Mouse (Mus musculus): ENCODE results near the gene Hal. TPM values are rescaled to one million over a fixed set of nuclear protein-coding genes. Genes with fewer than 3 reads are reported as not detected.
"Not testable (repeated sequence)": the region's sequence is repeated elsewhere in the genome, so short reads cannot be mapped to it uniquely, and the experiment has no call there.

Hal gene
- polyA plus RNA-seq, 1 experiment from 2014 or later = 0.14 TPM

DNA sequence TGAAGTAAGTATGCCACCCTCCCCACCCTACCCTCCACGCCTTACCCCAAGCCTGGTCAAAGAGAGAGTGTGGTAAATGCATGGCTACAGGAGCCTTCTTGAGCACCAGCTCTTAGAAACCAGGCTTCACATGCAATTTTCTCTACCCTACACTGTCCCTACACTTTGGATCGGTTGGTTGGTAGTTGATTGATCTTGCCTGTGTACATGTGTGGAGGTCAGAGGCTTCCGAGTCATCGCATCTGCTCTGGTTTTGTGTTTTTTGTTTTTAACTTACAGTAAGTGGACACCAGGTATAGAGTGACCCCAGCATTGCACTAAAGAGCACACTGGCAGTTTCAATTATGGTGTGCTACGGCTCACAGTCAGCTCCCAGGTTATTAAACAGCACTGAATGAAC, 55.6 kb downstream of the Hal start:
- 69% methylated on average over 5 of the region's 5 CpGs for WGBS
- H3K9me3 ChIP-seq (ENCODE audit: control insufficient read depth, low read length) = no peaks in the 10 kb centered on the region
- no peak for ATAC-seq (ENCODE audit: low read depth)
- no peak overlapping the region for H3K9ac ChIP-seq (ENCODE audit: low read length)
- H3K27me3 ChIP-seq (ENCODE audit: control insufficient read depth, insufficient read depth, low read depth, low read length) = no peaks in the 10 kb centered on the region
- H3K27ac ChIP-seq (ENCODE audit: low read length) = no peak overlapping the region
- H3K36me3 ChIP-seq (ENCODE audit: control insufficient read depth, insufficient read depth, low read length) = no peaks in the 10 kb centered on the region
- H3K4me3 ChIP-seq (ENCODE audit: low read length) = no peak overlapping the region
- H3K4me1 ChIP-seq (replicated peaks; ENCODE audit: control insufficient read depth, insufficient read depth, low read length) = peaks cover 6% of the 10 kb centered on the region
- H3K4me2 ChIP-seq (ENCODE audit: low read depth, low read length) = no peak overlapping the region

DNA sequence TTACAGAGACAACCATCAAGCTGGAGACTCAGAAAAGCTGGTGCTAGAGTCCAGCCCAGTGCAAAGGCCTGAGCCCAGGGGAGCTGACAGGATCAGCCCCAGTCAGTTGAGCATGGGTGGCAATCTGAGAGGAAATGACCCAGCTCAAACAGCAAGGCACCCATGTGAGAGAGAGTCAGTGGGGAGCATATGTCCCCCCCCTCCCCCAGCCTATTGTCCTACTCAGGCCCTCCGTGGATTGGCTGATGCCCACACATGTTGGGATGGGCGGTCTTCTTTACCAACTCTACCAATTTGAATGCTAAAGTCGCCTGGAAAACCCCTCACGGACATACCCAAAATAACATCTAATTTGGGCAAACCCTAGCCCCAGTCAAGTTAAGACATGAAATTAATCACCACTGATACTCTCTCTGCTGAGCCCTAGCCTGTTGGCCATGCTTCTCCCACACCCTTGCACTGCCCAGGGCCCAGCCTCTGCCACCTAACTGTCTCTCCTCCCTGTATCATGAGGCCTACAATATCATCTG, 59.2 kb downstream of the Hal start:
- Histone ChIP-seq H3K9ac (ENCODE audit: low read length) (no peak overlapping the region), H3K4me1 (replicated peaks; ENCODE audit: control insufficient read depth, insufficient read depth, low read length) (no peaks in the 10 kb centered on the region), H3K4me3 (ENCODE audit: low read length) (no peak overlapping the region), H3K27ac (ENCODE audit: low read length) (no peak overlapping the region), H3K36me3 (ENCODE audit: control insufficient read depth, insufficient read depth, low read length) (no peaks in the 10 kb centered on the region), H3K9me3 (ENCODE audit: control insufficient read depth, low read length) (no peaks in the 10 kb centered on the region), H3K4me2 (ENCODE audit: low read depth, low read length) (no peak overlapping the region), H3K27me3 (ENCODE audit: control insufficient read depth, insufficient read depth, low read depth, low read length) (no peaks in the 10 kb centered on the region)
- no peak for ATAC-seq (ENCODE audit: low read depth)
- 86% methylated on average over 4 of the region's 4 CpGs for WGBS

DNA sequence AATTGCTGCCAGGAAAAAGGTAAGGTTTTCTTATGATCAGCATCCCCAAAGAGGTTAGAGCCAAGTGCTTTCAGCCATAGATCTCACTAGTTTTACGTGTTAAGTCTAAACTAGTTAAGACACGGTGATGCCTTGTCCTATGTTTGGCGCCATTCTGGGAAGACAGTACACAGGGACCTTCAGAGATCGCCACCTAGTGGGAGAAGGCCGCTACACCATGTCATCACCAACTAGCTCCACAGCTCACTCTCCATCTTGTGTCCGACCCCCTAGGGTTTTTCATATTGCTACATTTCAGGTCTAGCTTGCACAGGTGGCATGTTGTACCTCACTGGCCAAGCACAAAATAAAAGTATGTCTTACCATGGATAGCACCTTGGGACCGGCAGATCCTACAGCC, 60.4 kb downstream of the Hal start:
- Histone ChIP-seq H3K36me3 (ENCODE audit: control insufficient read depth, insufficient read depth, low read length) (no peaks in the 10 kb centered on the region), H3K27ac (ENCODE audit: low read length) (no peak overlapping the region), H3K4me1 (replicated peaks; ENCODE audit: control insufficient read depth, insufficient read depth, low read length) (no peaks in the 10 kb centered on the region), H3K4me3 (ENCODE audit: low read length) (no peak overlapping the region), H3K9me3 (ENCODE audit: control insufficient read depth, low read length) (no peaks in the 10 kb centered on the region), H3K4me2 (ENCODE audit: low read depth, low read length) (no peak overlapping the region), H3K9ac (ENCODE audit: low read length) (no peak overlapping the region), H3K27me3 (ENCODE audit: control insufficient read depth, insufficient read depth, low read depth, low read length) (no peaks in the 10 kb centered on the region)
- peak; percentile 56 for ATAC-seq (ENCODE audit: low read depth)
- WGBS = 10% methylated on average over 7 of the region's 7 CpGs

DNA sequence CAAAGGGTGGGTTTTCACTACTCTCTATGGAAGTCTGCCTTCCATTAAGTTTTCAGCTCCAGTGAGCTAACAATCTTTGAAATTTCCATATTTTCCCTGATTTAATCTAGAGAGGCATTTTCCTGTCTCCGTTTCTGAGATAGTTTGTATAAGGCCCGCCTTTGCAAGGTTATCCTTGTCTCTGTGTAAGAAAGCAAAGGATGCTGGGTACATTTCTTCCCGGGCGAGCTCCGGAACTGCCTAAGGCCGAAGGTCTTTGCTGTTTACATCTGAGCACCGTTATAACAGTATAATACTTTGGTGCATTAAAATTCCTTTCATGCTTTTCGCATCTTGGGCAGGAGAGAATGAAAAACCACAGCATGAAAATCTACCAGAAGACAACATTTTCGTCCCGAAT, 61.3 kb downstream of the Hal start:
- Histone ChIP-seq H3K4me1 (replicated peaks; ENCODE audit: control insufficient read depth, insufficient read depth, low read length) (no peaks in the 10 kb centered on the region), H3K27me3 (ENCODE audit: control insufficient read depth, insufficient read depth, low read depth, low read length) (no peaks in the 10 kb centered on the region), H3K4me3 (ENCODE audit: low read length) (no peak overlapping the region), H3K9me3 (ENCODE audit: control insufficient read depth, low read length) (no peaks in the 10 kb centered on the region), H3K36me3 (ENCODE audit: control insufficient read depth, insufficient read depth, low read length) (no peaks in the 10 kb centered on the region), H3K9ac (ENCODE audit: low read length) (no peak overlapping the region), H3K27ac (ENCODE audit: low read length) (no peak overlapping the region), H3K4me2 (ENCODE audit: low read depth, low read length) (no peak overlapping the region)
- 46% methylated on average over 10 of the region's 10 CpGs for WGBS
- ATAC-seq (ENCODE audit: low read depth) = no peak

DNA sequence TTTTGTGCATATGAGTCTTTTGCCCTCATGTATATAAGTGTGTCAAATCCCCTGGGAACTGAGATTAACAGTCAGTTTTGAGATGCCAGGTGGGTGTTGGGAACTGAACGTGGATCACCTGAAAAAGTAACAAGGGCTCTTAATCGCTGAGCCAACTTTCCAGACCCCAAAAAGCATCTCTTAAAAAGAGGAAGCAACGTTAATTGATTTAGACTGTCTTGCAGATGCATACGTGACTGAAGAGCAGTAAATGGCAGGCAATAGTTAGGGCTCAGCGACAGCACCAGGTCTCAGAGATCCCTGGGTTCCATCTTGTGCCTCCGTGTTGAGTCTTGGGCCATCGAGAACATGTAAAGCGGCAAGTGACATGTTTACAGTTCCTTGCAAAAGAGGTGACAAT, 64.0 kb downstream of the Hal start:
- H3K9me3 ChIP-seq (ENCODE audit: control insufficient read depth, low read length) = no peaks in the 10 kb centered on the region
- H3K27ac ChIP-seq (ENCODE audit: low read length) = no peak overlapping the region
- no peaks in the 10 kb centered on the region for H3K36me3 ChIP-seq (ENCODE audit: control insufficient read depth, insufficient read depth, low read length)
- H3K9ac ChIP-seq (ENCODE audit: low read length) = no peak overlapping the region
- no peaks in the 10 kb centered on the region for H3K27me3 ChIP-seq (ENCODE audit: control insufficient read depth, insufficient read depth, low read depth, low read length)
- ATAC-seq (ENCODE audit: low read depth) = no peak
- H3K4me2 ChIP-seq (ENCODE audit: low read depth, low read length) = no peak overlapping the region
- no peak overlapping the region for H3K4me3 ChIP-seq (ENCODE audit: low read length)
- WGBS = 75% methylated on average over 8 of the region's 8 CpGs
- no peaks in the 10 kb centered on the region for H3K4me1 ChIP-seq (replicated peaks; ENCODE audit: control insufficient read depth, insufficient read depth, low read length)

DNA sequence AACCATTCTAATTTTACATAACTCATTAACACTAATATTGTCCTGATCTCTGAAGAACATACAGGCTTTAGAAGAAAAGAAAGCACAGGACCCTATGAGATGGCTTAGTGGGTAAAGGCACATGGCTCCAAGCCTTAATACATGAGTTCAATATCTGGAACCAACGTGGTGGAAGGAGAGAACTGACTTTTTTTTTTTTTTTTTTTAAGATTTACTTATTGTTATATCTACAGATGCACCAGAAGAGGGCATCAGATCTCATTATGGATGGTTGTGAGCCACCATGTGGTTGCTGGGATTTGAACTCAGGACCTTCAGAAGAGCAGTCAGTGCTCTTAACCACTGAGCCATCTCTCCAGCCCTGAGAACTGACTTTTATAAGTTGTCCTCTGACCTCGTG, 69.4 kb downstream of the Hal start:
- H3K4me2 ChIP-seq (ENCODE audit: low read depth, low read length); H3K27me3 ChIP-seq (ENCODE audit: control insufficient read depth, insufficient read depth, low read depth, low read length); H3K9me3 ChIP-seq (ENCODE audit: control insufficient read depth, low read length); H3K4me3 ChIP-seq (ENCODE audit: low read length); H3K27ac ChIP-seq (ENCODE audit: low read length); H3K9ac ChIP-seq (ENCODE audit: low read length); H3K36me3 ChIP-seq (ENCODE audit: control insufficient read depth, insufficient read depth, low read length); ATAC-seq (ENCODE audit: low read depth); H3K4me1 ChIP-seq (replicated peaks; ENCODE audit: control insufficient read depth, insufficient read depth, low read length): not testable (repeated sequence)
- 67% methylated on average over 2 of the region's 2 CpGs for WGBS

DNA sequence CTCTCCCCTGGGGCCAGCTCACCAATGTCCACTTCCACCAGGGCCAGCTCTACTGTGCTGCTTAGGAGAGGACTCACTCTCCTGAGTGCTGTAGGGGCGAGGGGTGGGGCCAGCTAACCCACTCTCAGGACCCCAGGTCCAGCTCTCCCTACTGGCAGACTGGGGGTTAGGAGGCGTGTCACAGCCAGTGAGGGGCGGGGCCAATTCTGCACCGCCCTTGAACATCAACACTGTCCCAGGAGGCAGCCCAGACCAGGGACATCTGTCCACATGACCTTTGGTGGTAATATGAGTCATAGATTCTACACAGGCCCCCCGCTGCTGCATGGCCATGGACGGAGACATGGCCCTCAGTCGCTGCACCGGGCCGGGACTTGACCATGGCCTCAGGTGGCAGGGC, 71.2 kb downstream of the Hal start:
- H3K9me3 ChIP-seq (ENCODE audit: control insufficient read depth, low read length) = no peaks in the 10 kb centered on the region
- H3K4me3 ChIP-seq (ENCODE audit: low read length) = no peak overlapping the region
- no peaks in the 10 kb centered on the region for H3K27me3 ChIP-seq (ENCODE audit: control insufficient read depth, insufficient read depth, low read depth, low read length)
- no peak overlapping the region for H3K4me2 ChIP-seq (ENCODE audit: low read depth, low read length)
- no peak overlapping the region for H3K9ac ChIP-seq (ENCODE audit: low read length)
- WGBS = 50% methylated on average over 9 of the region's 9 CpGs
- no peaks in the 10 kb centered on the region for H3K4me1 ChIP-seq (replicated peaks; ENCODE audit: control insufficient read depth, insufficient read depth, low read length)
- no peaks in the 10 kb centered on the region for H3K36me3 ChIP-seq (ENCODE audit: control insufficient read depth, insufficient read depth, low read length)
- ATAC-seq (ENCODE audit: low read depth) = no peak
- no peak overlapping the region for H3K27ac ChIP-seq (ENCODE audit: low read length)

DNA sequence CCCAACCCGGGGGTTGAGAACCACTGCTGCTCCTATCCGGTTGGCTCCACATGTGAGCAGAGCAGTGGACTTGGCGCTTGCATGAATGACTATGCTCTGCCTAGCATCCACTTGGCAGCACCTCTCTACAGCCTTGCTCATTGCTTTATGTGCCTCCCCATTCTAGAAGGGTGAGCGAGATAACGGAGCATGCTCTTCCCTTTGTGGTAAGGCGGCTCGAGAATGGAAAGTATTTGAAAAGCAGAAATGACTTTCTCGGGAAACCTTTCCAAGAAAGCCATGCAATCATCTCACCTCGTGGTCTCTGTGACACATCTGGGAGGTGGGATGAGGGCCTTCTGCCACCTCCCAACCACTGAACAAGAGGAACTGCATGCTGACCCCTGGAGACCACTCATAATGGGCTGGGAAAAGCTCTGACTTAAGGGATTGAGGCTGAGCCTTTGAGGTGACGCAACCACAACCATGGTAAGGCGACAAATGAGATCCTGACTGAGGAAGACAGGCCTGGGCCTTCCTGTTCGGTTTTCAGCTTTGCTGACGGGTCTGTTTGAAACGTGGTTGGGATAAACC, 76.0 kb downstream of the Hal start:
- Histone ChIP-seq H3K27me3 (ENCODE audit: control insufficient read depth, insufficient read depth, low read depth, low read length) (no peaks in the 10 kb centered on the region), H3K4me3 (ENCODE audit: low read length) (no peak overlapping the region), H3K4me1 (replicated peaks; ENCODE audit: control insufficient read depth, insufficient read depth, low read length) (no peaks in the 10 kb centered on the region), H3K4me2 (ENCODE audit: low read depth, low read length) (no peak overlapping the region), H3K36me3 (ENCODE audit: control insufficient read depth, insufficient read depth, low read length) (no peaks in the 10 kb centered on the region), H3K9ac (ENCODE audit: low read length) (no peak overlapping the region), H3K9me3 (ENCODE audit: control insufficient read depth, low read length) (no peaks in the 10 kb centered on the region), H3K27ac (ENCODE audit: low read length) (no peak overlapping the region)
- WGBS = 79% methylated on average over 14 of the region's 14 CpGs
- ATAC-seq (ENCODE audit: low read depth) = no peak

DNA sequence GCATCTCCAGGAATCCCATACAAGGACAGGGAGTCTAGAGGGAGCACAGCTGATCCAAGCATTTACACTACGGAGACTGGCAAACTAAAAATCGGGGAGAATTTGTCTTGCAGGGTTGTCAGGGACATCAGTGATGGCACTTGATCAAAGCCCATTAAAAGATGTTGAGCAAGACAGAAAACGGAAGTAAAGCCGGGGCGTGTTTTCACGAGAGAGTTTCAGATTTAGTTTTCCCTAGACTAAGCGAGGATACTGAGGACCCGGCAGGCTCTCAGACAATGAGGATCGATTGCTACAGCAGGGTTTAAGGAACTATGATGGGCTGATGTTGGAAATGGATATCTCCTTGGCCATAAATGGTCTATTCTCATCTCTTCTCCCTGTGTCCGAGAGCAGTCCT, 78.5 kb downstream of the Hal start:
- no peaks in the 10 kb centered on the region for H3K36me3 ChIP-seq (ENCODE audit: control insufficient read depth, insufficient read depth, low read length)
- no peaks in the 10 kb centered on the region for H3K27me3 ChIP-seq (ENCODE audit: control insufficient read depth, insufficient read depth, low read depth, low read length)
- H3K9ac ChIP-seq (ENCODE audit: low read length) = no peak overlapping the region
- WGBS = 71% methylated on average over 10 of the region's 10 CpGs
- no peaks in the 10 kb centered on the region for H3K9me3 ChIP-seq (ENCODE audit: control insufficient read depth, low read length)
- no peak for ATAC-seq (ENCODE audit: low read depth)
- no peak overlapping the region for H3K4me2 ChIP-seq (ENCODE audit: low read depth, low read length)
- no peaks in the 10 kb centered on the region for H3K4me1 ChIP-seq (replicated peaks; ENCODE audit: control insufficient read depth, insufficient read depth, low read length)
- H3K4me3 ChIP-seq (ENCODE audit: low read length) = no peak overlapping the region
- no peak overlapping the region for H3K27ac ChIP-seq (ENCODE audit: low read length)
